Mouse (Mus musculus) Patski (cell line): ENCODE results near the gene Slc25a19. TPM values are rescaled to one million over a fixed set of nuclear protein-coding genes. Genes with fewer than 3 reads are reported as not detected.
A peak's percentile ranks its signal among the peaks of the same experiment; 100 is the strongest.

Experiments
- ATAC-seq: fragments of 100-300 bp; one replicate; pipeline ENCODE4 v1.8.0; 2021
- CTCF ChIA-PET: fragments of 350-600 bp; sonication (Branson Sonifier 250); formaldehyde crosslinking; loops from one replicate; lab custom pipeline; 2022; ENCODE audit warnings: inconsistent platforms; lab: Charles Lee
- POLR2A ChIA-PET: fragments of 350-600 bp; sonication (Branson Sonifier 250); formaldehyde crosslinking; loops from one replicate; lab custom pipeline; 2022; ENCODE audit warnings: antibody characterized with exemption, inconsistent platforms; lab: Charles Lee
- DNase-seq: peaks from one replicate; pipeline ENCODE4 v3.0.0-alpha.2; 2011; ENCODE audit warnings: low read depth, low spot score
- H3K27me3 ChIP-seq: fragments of 371-371 bp; one replicate; pipeline ENCODE4 v1.5.1; 2021
- CTCF ChIP-seq: fragments of 100-300 bp; IDR thresholded peaks from one replicate; pipeline ENCODE4 v1.5.1; 2021
- in situ Hi-C: fragments of 300-500 bp; cut with MboI; formaldehyde crosslinking; loops from 3 replicates; pipeline ENCODE4 v1.11.1; 2018; ENCODE audit warnings: low pct_unique_long_range_greater_than_20kb, mixed read lengths
- polyA plus RNA-seq: library from polyadenylated mRNA; unstranded; gene quantifications from one replicate; pipeline ENCODE4 v1.2.3, GENCODE M21; 2021

Gene Slc25a19
- polyA plus RNA-seq, 1 experiment from 2014 or later: 48.1 TPM

GRCm38 (mm10) chr11:115603476-115604303, 24.4 kb downstream of the Slc25a19 start, which contains the start of the genes Mrps7 and Gga3:
TSS of gene Mrps7 (plus strand) at chr11:115603925.
TSS of gene Gga3 (minus strand) at chr11:115604051.
- ATAC-seq: peak; percentile 80

GRCm38 (mm10) chr11:115603128-115603475, 25.0 kb downstream of the Slc25a19 start:
- ChIA-PET CTCF (no interaction called here), POLR2A (interaction anchor here (1.1 kb wide), 1 partner anchor 10 kb away, joined by 4 read pairs; the partner anchor contains the start of gene Mif4gd)
- H3K27me3 ChIP-seq: no peaks in the 10 kb centered on the region
- no peak for TF ChIP-seq CTCF
- in situ Hi-C loops: no loop called here
- no peak for ATAC-seq
- no peak for DNase-seq

More at GRCm38 (mm10) chr11:115603476-115604303, 24.4 kb downstream of the Slc25a19 start, which contains the start of the genes Mrps7 and Gga3:
- DNase-seq: no peak
- no peaks in the 10 kb centered on the region for H3K27me3 ChIP-seq
- POLR2A ChIA-PET: interaction anchor here (0.6 to 1.1 kb wide), 4 partner anchors 9 to 54 kb away, joined by 3 to 4 read pairs (median 4); partner anchors contain the start of gene Mif4gd
- CTCF ChIA-PET: no interaction called here
- in situ Hi-C loops: no loop called here
- no peak for TF ChIP-seq CTCF

GRCm38 (mm10) chr11:115601174-115601573, 26.9 kb downstream of the Slc25a19 start:
- POLR2A ChIA-PET: no interaction called here

GRCm38 (mm10) chr11:115600743-115601142, 27.4 kb downstream of the Slc25a19 start:
- no peak for ATAC-seq
- no peaks in the 10 kb centered on the region for H3K27me3 ChIP-seq
- POLR2A ChIA-PET: no interaction called here
- CTCF ChIA-PET: no interaction called here
- DNase-seq: no peak
- in situ Hi-C loops: no loop called here
- TF ChIP-seq CTCF: no peak

More at GRCm38 (mm10) chr11:115601174-115601573, 26.9 kb downstream of the Slc25a19 start:
- TF ChIP-seq CTCF: no peak
- CTCF ChIA-PET: no interaction called here
- no peak for ATAC-seq
- DNase-seq: no peak
- no peaks in the 10 kb centered on the region for H3K27me3 ChIP-seq
- in situ Hi-C loops: no loop called here

GRCm38 (mm10) chr11:115599722-115600121, 28.4 kb downstream of the Slc25a19 start:
- POLR2A ChIA-PET: no interaction called here
- CTCF ChIA-PET: no interaction called here
- no peak for DNase-seq
- H3K27me3 ChIP-seq: no peaks in the 10 kb centered on the region
- in situ Hi-C loops: no loop called here
- ATAC-seq: no peak
- TF ChIP-seq CTCF: no peak

GRCm38 (mm10) chr11:115598309-115598708, 29.8 kb downstream of the Slc25a19 start:
- DNase-seq (no peak), ATAC-seq (no peak)
- ChIA-PET CTCF (no interaction called here), POLR2A (no interaction called here)
- no peak for TF ChIP-seq CTCF
- in situ Hi-C loops: no loop called here
- H3K27me3 ChIP-seq: no peaks in the 10 kb centered on the region

- CTCF ChIA-PET: interaction anchor here (2.7 kb wide), 1 partner anchor 27 kb away, joined by 8 read pairs; no protein-coding TSS in a partner anchor
- H3K27me3 ChIP-seq: no peaks in the 10 kb centered on the region
- ATAC-seq: no peak
- TF ChIP-seq CTCF: no peak
- DNase-seq: no peak
- POLR2A ChIA-PET: interaction anchor here (0.7 kb wide), 1 partner anchor 110 kb away, joined by 4 read pairs; no protein-coding TSS in a partner anchor
- in situ Hi-C loops: no loop called here
Measured at GRCm38 (mm10) chr11:115595209-115595608, 32.9 kb downstream of the Slc25a19 start.

- TF ChIP-seq CTCF: no peak
- in situ Hi-C loops: no loop called here
- ATAC-seq (no peak), DNase-seq (no peak)
- CTCF ChIA-PET: no interaction called here
- no peaks in the 10 kb centered on the region for H3K27me3 ChIP-seq
- POLR2A ChIA-PET: interaction anchor here (1.4 to 1.6 kb wide), 2 partner anchors 8 to 14 kb away, joined by 3 read pairs; no protein-coding TSS in a partner anchor
Measured at GRCm38 (mm10) chr11:115590526-115591075, 37.5 kb downstream of the Slc25a19 start.

- no peaks in the 10 kb centered on the region for H3K27me3 ChIP-seq
- ChIA-PET CTCF (interaction anchor here (0.9 to 1.6 kb wide), 3 partner anchors 9 to 25 kb away, joined by 3 to 6 read pairs (median 4); partner anchors contain the start of genes Mif4gd and Nup85), POLR2A (no interaction called here)
- no peak for TF ChIP-seq CTCF
- in situ Hi-C loops: no loop called here
- ATAC-seq (no peak), DNase-seq (no peak)
Measured at GRCm38 (mm10) chr11:115587984-115588383, 40.1 kb downstream of the Slc25a19 start.

GRCm38 (mm10) chr11:115586403-115586802, 41.7 kb downstream of the Slc25a19 start:
- ATAC-seq: no peak
- CTCF ChIA-PET: interaction anchor here (1.5 kb wide), 1 partner anchor 11 kb away, joined by 6 read pairs; no protein-coding TSS in a partner anchor
- DNase-seq: no peak
- no peak for TF ChIP-seq CTCF
- in situ Hi-C loops: no loop called here
- no peaks in the 10 kb centered on the region for H3K27me3 ChIP-seq
- POLR2A ChIA-PET: no interaction called here
